Mouse (Mus musculus) limb, embryonic 13.5 days (tissue): Measurements from ENCODE around the gene Ndufa6. TPM values are rescaled to one million over a fixed set of nuclear protein-coding genes. Genes with fewer than 3 reads are reported as not detected.

Experiments
- ATAC-seq: fragments of 200-750 bp; cut with Nextera tagmentation; 2 replicates; pipeline ENCODE4 v1.8.0; 2017; ENCODE audit warnings: low read depth, moderate number of reproducible peaks, moderate TSS enrichment; ENCODE audit not compliant: low FRiP score
- H3K27ac ChIP-seq: fragments of 300-500 bp; sonication (generic); 2 replicates; pipeline ENCODE4 v1.5.1; 2015; ENCODE audit warnings: inconsistent platforms, mild to moderate bottlenecking, moderate library complexity
- H3K27me3 ChIP-seq: fragments of 300-500 bp; sonication (generic); 2 replicates; pipeline ENCODE4 v1.6.1; 2015; ENCODE audit warnings: mild to moderate bottlenecking, inconsistent platforms
- H3K36me3 ChIP-seq: fragments of 300-500 bp; sonication (generic); 2 replicates; pipeline ENCODE4 v1.6.1; 2015; ENCODE audit warnings: inconsistent platforms, mild to moderate bottlenecking, moderate library complexity
- H3K4me1 ChIP-seq: fragments of 300-500 bp; sonication (generic); 2 replicates; pipeline ENCODE4 v1.6.1; 2015; ENCODE audit warnings: inconsistent platforms
- H3K4me2 ChIP-seq: fragments of 300-500 bp; sonication (generic); replicated peaks from 2 replicates; pipeline ENCODE4 v1.6.1; 2015; ENCODE audit warnings: inconsistent platforms, mild to moderate bottlenecking, moderate library complexity
- H3K4me3 ChIP-seq: fragments of 300-500 bp; sonication (generic); 2 replicates; pipeline ENCODE4 v1.5.1; 2015; ENCODE audit warnings: moderate library complexity, mild to moderate bottlenecking, inconsistent platforms
- H3K9ac ChIP-seq: fragments of 300-500 bp; sonication (generic); 2 replicates; pipeline ENCODE4 v1.6.1; 2015; ENCODE audit warnings: mild to moderate bottlenecking, inconsistent platforms
- H3K9me3 ChIP-seq: fragments of 300-500 bp; sonication (generic); 2 replicates; pipeline ENCODE4 v1.6.1; 2016; ENCODE audit warnings: inconsistent platforms
- WGBS: fragments of 180-500 bp; shearing (Covaris S2); methylation state at CpG from one replicate; pipeline ENCODE4 v1.1.7; 2015; 5-methylcytosine and 5-hydroxymethylcytosine counted together
- microRNA-seq: library from miRNA; unstranded; fragments of <30 nt; microRNA quantifications from one replicate; pipeline ENCODE4, GENCODE M21; 2016
- polyA plus RNA-seq: library from polyadenylated mRNA; unstranded; fragments of >200 nt; fragmentation: Nextera tagmentation; extraction: Ambion mirVana; gene quantifications from 2 replicates; pipeline ENCODE4 v1.2.1, GENCODE M21; 2015

Gene Ndufa6
- polyA plus RNA-seq, 1 experiment from 2014 or later = 294 TPM

- peak within 1 kb of the TSS; percentile 53 for H3K4me3 ChIP-seq
- WGBS = under 1% methylated on average over 41 of the region's 41 CpGs
- peaks cover 22% of the 10 kb centered on the region for H3K36me3 ChIP-seq
- peak within 1 kb of the TSS; percentile 81 for H3K4me2 ChIP-seq
- H3K9me3 ChIP-seq = no peaks in the 10 kb centered on the region
- H3K27ac ChIP-seq = peak within 1 kb of the TSS; percentile 67
- peaks cover 44% of the 10 kb centered on the region for H3K4me1 ChIP-seq
- peak; percentile 90 for ATAC-seq
- peaks cover 5% of the 10 kb centered on the region for H3K27me3 ChIP-seq
- peak within 1 kb of the TSS; percentile 70 for H3K9ac ChIP-seq
These were observed 15.5 kb downstream of the Ndufa6 start, which contains the start of the genes Naga, Pheta2 and Smdt1 for GRCm38 (mm10) chr15:82338593-82339112. Naga (minus strand) TSS chr15:82338925. Pheta2 (plus strand) TSS chr15:82338942. Smdt1 (plus strand) TSS chr15:82338959.

- Histone ChIP-seq H3K27ac (0 out of 2 replicates have a peak overlapping the region, but pooled peaks have one; percentile 22), H3K27me3 (peaks cover 5% of the 10 kb centered on the region), H3K4me2 (peak overlapping the region; percentile 81), H3K4me3 (peak overlapping the region; percentile 53), H3K9me3 (no peaks in the 10 kb centered on the region), H3K36me3 (peaks cover 22% of the 10 kb centered on the region), H3K4me1 (peaks cover 44% of the 10 kb centered on the region), H3K9ac (peak overlapping the region; percentile 70)
- no peak for ATAC-seq
- WGBS = 26% methylated on average over 4 of the region's 4 CpGs
These were observed 16.2 kb downstream of the Ndufa6 start for GRCm38 (mm10) chr15:82337875-82338274.

DNA sequence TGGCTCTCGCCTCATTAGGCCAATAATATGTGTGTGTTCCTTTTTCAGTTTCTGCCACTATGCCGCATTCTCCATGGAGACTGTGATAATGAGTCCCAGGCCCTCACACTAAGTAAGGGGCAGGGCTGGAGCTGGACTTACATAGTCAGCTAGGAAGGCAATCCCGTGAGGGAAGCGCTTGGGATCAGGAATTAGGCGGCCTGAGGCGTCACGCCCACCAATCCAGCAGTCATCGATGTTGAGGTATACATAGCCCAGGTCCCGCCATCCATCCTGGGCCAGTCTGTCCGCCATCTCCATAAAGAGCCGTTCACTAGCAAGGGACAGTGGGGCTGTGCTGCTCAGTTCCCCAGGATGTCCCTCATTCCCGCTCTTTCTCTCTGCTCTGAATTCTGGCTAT, 17.5 kb downstream of the Ndufa6 start:
- no peak for ATAC-seq
- Histone ChIP-seq H3K4me2 (no peak overlapping the region; the same call in 1 of the 2 replicates), H3K4me1 (peaks cover 33% of the 10 kb centered on the region), H3K4me3 (no peak overlapping the region), H3K27ac (no peak overlapping the region), H3K9me3 (no peaks in the 10 kb centered on the region), H3K9ac (peak overlapping the region; percentile 27; the same call in 1 of the 2 replicates), H3K36me3 (peaks cover 32% of the 10 kb centered on the region), H3K27me3 (peaks cover 5% of the 10 kb centered on the region)
- 54% methylated on average over 12 of the region's 12 CpGs for WGBS

GRCm38 (mm10) chr15:82335194-82335593, 18.9 kb downstream of the Ndufa6 start:
- Histone ChIP-seq H3K27me3 (peaks cover under 1% of the 10 kb centered on the region), H3K4me3 (no peak overlapping the region), H3K36me3 (peaks cover 44% of the 10 kb centered on the region), H3K27ac (no peak overlapping the region), H3K9ac (no peak overlapping the region; the same call in 1 of the 2 replicates), H3K4me1 (peaks cover 23% of the 10 kb centered on the region), H3K4me2 (no peak overlapping the region), H3K9me3 (no peaks in the 10 kb centered on the region)
- ATAC-seq = no peak
- 91% methylated on average over 4 of the region's 4 CpGs for WGBS

DNA sequence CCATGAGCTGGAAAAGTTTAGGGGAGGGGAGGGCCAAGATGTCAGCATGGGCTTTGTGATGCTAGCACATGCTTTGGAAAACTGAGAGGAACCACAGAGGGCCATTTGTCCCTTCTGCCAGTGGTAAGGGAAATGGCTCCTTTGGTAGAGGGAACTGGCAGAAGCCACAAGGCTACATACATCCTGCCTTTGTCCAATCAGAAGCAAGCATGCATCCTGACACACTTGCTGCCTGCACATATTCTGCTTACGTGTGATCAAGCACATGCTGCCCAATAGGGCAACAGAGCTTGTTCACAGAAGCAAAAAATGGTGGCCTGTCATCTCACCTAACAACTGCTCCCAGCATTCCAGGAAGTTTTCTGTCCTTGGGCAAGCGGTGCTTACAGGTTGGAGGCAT, 28.7 kb downstream of the Ndufa6 start:
- no peak overlapping the region for H3K27ac ChIP-seq
- no peak overlapping the region for H3K4me3 ChIP-seq
- H3K36me3 ChIP-seq = peaks cover 18% of the 10 kb centered on the region
- 63% methylated on average over 2 of the region's 2 CpGs for WGBS
- no peak overlapping the region for H3K9ac ChIP-seq
- no peak overlapping the region for H3K4me2 ChIP-seq
- no peaks in the 10 kb centered on the region for H3K9me3 ChIP-seq
- no peaks in the 10 kb centered on the region for H3K27me3 ChIP-seq
- ATAC-seq = no peak
- H3K4me1 ChIP-seq = peaks cover 11% of the 10 kb centered on the region; the same call in 1 of the 2 replicates

DNA sequence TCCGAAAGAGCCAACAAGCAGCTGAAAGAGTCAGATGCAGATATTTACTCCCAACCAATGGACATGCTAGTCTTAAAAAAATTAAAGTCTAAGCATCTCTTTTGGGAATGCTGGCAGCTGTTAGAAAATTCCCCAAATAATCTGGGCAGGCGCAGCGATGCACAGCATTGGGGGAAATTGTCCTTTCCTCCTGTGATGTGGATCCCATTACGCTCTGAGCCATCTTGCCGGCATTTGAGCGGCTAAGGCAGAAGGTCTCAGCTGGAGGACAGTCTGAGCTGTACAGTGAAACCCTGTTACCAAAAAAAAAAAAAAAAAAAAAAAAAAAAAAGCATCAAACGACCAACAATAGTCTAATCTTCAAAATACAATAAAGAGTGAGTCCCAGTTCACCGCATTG, 31.9 kb downstream of the Ndufa6 start:
- no peaks in the 10 kb centered on the region for H3K9me3 ChIP-seq
- no peak overlapping the region for H3K4me3 ChIP-seq
- H3K4me2 ChIP-seq = no peak overlapping the region
- no peaks in the 10 kb centered on the region for H3K36me3 ChIP-seq
- no peak overlapping the region for H3K9ac ChIP-seq
- no peaks in the 10 kb centered on the region for H3K27me3 ChIP-seq
- 78% methylated on average over 8 of the region's 8 CpGs for WGBS
- no peak overlapping the region for H3K27ac ChIP-seq
- peaks cover 11% of the 10 kb centered on the region; the same call in 1 of the 2 replicates for H3K4me1 ChIP-seq
- ATAC-seq = no peak

DNA sequence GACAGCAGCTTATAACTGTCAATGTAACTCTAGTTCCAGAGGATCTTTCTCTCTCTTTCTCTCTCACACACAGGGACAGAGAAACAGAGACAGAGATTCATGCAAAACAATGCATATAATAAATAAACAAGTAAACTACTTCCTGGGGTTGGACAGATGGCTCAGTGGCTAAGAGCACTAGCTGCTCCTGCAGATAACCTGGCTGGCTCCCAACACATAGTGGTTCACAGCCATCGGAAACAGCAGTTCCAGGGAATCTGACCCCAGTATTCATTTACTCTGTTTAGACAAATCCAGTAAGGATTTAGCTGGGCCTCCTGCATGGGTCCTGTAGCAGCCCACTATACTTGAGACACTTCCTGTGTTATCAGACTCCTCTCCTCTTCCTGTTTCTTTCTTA, 34.5 kb downstream of the Ndufa6 start:
- no peak for ATAC-seq
- Histone ChIP-seq H3K27me3 (no peaks in the 10 kb centered on the region), H3K36me3 (no peaks in the 10 kb centered on the region), H3K4me3 (no peak overlapping the region), H3K4me1 (peaks cover 5% of the 10 kb centered on the region; the same call in 1 of the 2 replicates), H3K4me2 (no peak overlapping the region), H3K27ac (no peak overlapping the region), H3K9ac (no peak overlapping the region), H3K9me3 (no peaks in the 10 kb centered on the region)
- WGBS = 66% methylated on average over 1 of the region's 1 CpGs

GRCm38 (mm10) chr15:82317839-82318238, 36.3 kb downstream of the Ndufa6 start:
- ATAC-seq = no peak
- Histone ChIP-seq H3K9me3 (no peaks in the 10 kb centered on the region), H3K4me2 (no peak overlapping the region), H3K4me1 (no peaks in the 10 kb centered on the region), H3K36me3 (no peaks in the 10 kb centered on the region), H3K27me3 (no peaks in the 10 kb centered on the region), H3K9ac (no peak overlapping the region), H3K4me3 (no peak overlapping the region), H3K27ac (no peak overlapping the region)
- 86% methylated on average over 6 of the region's 6 CpGs for WGBS

GRCm38 (mm10) chr15:82308416-82308815, 45.7 kb downstream of the Ndufa6 start:
- Histone ChIP-seq H3K27me3 (no peaks in the 10 kb centered on the region), H3K36me3 (no peaks in the 10 kb centered on the region), H3K4me3 (no peak overlapping the region), H3K9me3 (no peaks in the 10 kb centered on the region), H3K4me1 (no peaks in the 10 kb centered on the region), H3K27ac (no peak overlapping the region), H3K9ac (no peak overlapping the region), H3K4me2 (no peak overlapping the region)
- 61% methylated on average over 3 of the region's 3 CpGs for WGBS
- ATAC-seq = no peak

DNA sequence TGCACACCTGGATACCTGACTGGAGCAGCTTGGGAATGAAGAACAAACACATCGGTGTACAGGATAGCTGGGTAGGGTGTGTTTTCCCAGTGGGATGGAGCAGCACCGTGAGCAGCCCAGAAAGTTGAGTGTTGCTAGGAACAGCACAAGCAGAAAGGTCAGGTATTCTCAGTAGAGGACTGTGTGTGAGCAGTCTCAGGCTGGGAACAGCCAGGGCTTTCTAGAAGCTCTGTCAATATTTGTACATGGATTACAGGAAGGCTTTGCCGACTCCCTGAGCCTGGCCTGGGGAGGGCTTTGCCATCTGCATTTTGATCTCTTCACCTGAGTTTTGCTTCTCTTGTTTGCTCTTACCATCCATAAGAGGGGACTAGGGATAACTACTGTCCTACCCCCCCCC, 47.0 kb downstream of the Ndufa6 start:
- H3K9ac ChIP-seq = no peak overlapping the region
- ATAC-seq = no peak
- H3K4me1 ChIP-seq = no peaks in the 10 kb centered on the region
- H3K27ac ChIP-seq = no peak overlapping the region
- no peak overlapping the region for H3K4me3 ChIP-seq
- no peaks in the 10 kb centered on the region for H3K36me3 ChIP-seq
- no peak overlapping the region for H3K4me2 ChIP-seq
- no peaks in the 10 kb centered on the region for H3K27me3 ChIP-seq
- no peaks in the 10 kb centered on the region for H3K9me3 ChIP-seq
- 89% methylated on average over 3 of the region's 3 CpGs for WGBS

Small RNA genes lying within 50 kb of the gene (microRNA-seq; reads per million reads assigned to microRNA genes)
- not detected for gene Mir7684

Other genes starting within 250 kb of the Ndufa6 start
- gene Ccdc134, start 226.4 kb downstream of the Ndufa6 start, polyA plus RNA-seq = 27.6 and 30.3 TPM in 2 replicates
- gene Srebf2, start 207.1 kb downstream of the Ndufa6 start, polyA plus RNA-seq = 168 and 173 TPM in 2 replicates
- 0.15 and 0.34 TPM in 2 replicates for gene Shisa8, start 141.5 kb downstream of the Ndufa6 start, polyA plus RNA-seq
- 0.13 and 0.15 TPM in 2 replicates for gene Tnfrsf13c, start 130.0 kb downstream of the Ndufa6 start, polyA plus RNA-seq
- 62.5 and 62.6 TPM in 2 replicates for gene Cenpm, start 109.6 kb downstream of the Ndufa6 start, polyA plus RNA-seq
- not detected in 2 replicates for gene 1500009C09Rik, start 101.9 kb downstream of the Ndufa6 start, polyA plus RNA-seq
- gene Sept3, start 79.4 kb downstream of the Ndufa6 start, polyA plus RNA-seq = 25.6 and 26.1 TPM in 2 replicates
- not detected in 2 replicates for gene Wbp2nl, start 55.4 kb downstream of the Ndufa6 start, polyA plus RNA-seq
- gene Naga, start 15.4 kb downstream of the Ndufa6 start, polyA plus RNA-seq = 45.5 and 48.1 TPM in 2 replicates
- 17.9 and 18.6 TPM in 2 replicates for gene Pheta2, start 15.4 kb downstream of the Ndufa6 start, polyA plus RNA-seq
- gene Smdt1, start 15.4 kb downstream of the Ndufa6 start, polyA plus RNA-seq = 239 and 258 TPM in 2 replicates
- gene Cyp2d22, start 25.9 kb upstream of the Ndufa6 start, polyA plus RNA-seq = 7.3 and 9.5 TPM in 2 replicates
- gene Cyp2d11, start 39.7 kb upstream of the Ndufa6 start, polyA plus RNA-seq = not detected in 2 replicates
- gene Cyp2d10, start 52.9 kb upstream of the Ndufa6 start, polyA plus RNA-seq = 0.15 TPM in 1 of 2 replicates, not detected in the other
- not detected in 2 replicates for gene Cyp2d9, start 79.1 kb upstream of the Ndufa6 start, polyA plus RNA-seq
- gene Cyp2d12, start 200.8 kb upstream of the Ndufa6 start, polyA plus RNA-seq = not detected in 2 replicates